Comparison of ENCODE assay signal across 8 mouse cellular contexts in the genomic region with DNA sequence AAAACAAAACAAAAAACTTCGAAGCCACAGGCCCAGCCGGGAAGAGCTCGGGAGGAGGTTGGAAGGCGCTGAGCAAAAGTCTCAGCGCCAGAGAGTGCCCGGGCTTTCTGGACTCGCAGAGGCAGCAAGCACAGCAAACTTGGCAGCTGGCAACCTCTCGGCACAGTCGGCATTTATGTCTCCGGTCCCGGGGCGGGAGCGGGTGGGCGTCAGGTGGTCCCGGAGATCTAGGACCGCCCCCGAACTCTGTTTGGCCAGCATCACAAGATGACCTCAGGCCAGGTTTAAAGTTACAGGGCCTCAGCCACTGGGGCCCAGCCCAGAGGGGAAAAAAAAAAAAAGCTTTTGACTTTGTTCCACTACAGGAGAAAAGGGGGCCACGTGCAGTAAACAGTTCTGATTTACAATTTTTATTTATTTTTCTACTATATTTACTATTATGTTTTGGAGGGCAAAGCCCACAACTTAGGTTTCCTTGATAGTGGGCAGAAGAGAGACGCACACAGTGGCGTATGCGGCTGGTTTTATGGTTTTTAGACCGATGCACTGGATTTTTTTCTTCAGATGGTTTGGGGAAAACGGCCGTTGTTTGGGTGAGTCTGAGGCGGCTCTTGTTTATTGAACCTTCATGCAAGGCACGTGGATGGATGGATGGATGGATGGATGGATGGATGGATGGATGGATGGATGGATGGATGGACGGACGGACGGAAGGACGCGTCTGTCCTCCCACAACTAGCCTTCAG. TPM values are rescaled to one million over a fixed set of nuclear protein-coding genes. Genes with fewer than 3 reads are reported as not detected.
A peak's percentile ranks its signal among the peaks of the same experiment; 100 is the strongest.
DNase-seq lines count a peak whose midpoint lies in the region; ATAC-seq lines count a peak whose summit lies in the region.

Pdpn (minus strand) TSS at position 240 of the 746 bp plus-strand sequence.

- ATAC-seq in hindbrain, embryonic 12.5 days (ENCODE audit: low FRiP score): peak; percentile 47

- peak within 1 kb of the TSS; percentile 57; the same call in 1 of the 2 replicates for H3K27ac ChIP-seq in hindbrain, embryonic 12.5 days

- peak within 1 kb of the TSS; percentile 62 for H3K4me2 ChIP-seq in hindbrain, embryonic 12.5 days (replicated peaks)

- H3K4me1 ChIP-seq in hindbrain, embryonic 12.5 days: peaks cover 54% of the 10 kb centered on the region

- no peak for DNase-seq in thymus, postnatal 0 days (ENCODE audit: low spot score)
- no peak for DNase-seq in thymus, postnatal 25 days
- peak; percentile 52 for DNase-seq in gastrocnemius, adult 18-20 months (ENCODE audit: low spot score)
- DNase-seq in left cerebral cortex, adult 8-10 months (ENCODE audit: low spot score in 2 of 2): peak in 1 of 2 experiments; percentile 31
- DNase-seq in lung, postnatal 25 days (ENCODE audit: low spot score): peak; percentile 45
- peak; percentile 37 for DNase-seq in right cerebral cortex, postnatal 14 days
- DNase-seq in spleen, postnatal 10 days (ENCODE audit: low spot score in 2 of 2): no peak

- no peaks in the 10 kb centered on the region for H3K27me3 ChIP-seq in hindbrain, embryonic 12.5 days

- H3K9ac ChIP-seq in hindbrain, embryonic 12.5 days: peak within 1 kb of the TSS; percentile 58

- under 1% methylated on average over 31 of the region's 31 CpGs for WGBS in hindbrain, embryonic 12.5 days

- no peaks in the 10 kb centered on the region for H3K36me3 ChIP-seq in hindbrain, embryonic 12.5 days

- H3K4me3 ChIP-seq in hindbrain, embryonic 12.5 days: peak within 1 kb of the TSS; percentile 46

- no peaks in the 10 kb centered on the region for H3K9me3 ChIP-seq in hindbrain, embryonic 12.5 days (replicated peaks)

RNA-seq across cellular contexts. Expression of gene Pdpn, which starts in this region (rescaled TPM):
- 20.0 and 20.2 TPM in 2 replicates for polyA plus RNA-seq in thymus, postnatal 0 days (2015; fragmentation: Nextera tagmentation; extraction: Ambion mirVana)
- total RNA-seq in gastrocnemius, adult 18-20 months (2021): 1 to 10 TPM; 4.7 to 5.2 TPM
- 83.2 and 89.1 TPM in 2 replicates for polyA plus RNA-seq in hindbrain, embryonic 12.5 days (2016; fragmentation: Nextera tagmentation; extraction: Ambion mirVana)
- 10 to 100 TPM; 15.2 to 25.6 (median 19.6) TPM for total RNA-seq in left cerebral cortex, adult 8-10 months (2022)

Comparison
In these comparisons a context has a peak if more than half of its experiments do, and no peak if none do; other contexts are left out.
1. DNase-seq: peak in gastrocnemius, adult 18-20 months (single experiment), lung, postnatal 25 days (single experiment) and right cerebral cortex, postnatal 14 days (single experiment); none in thymus, postnatal 0 days (single experiment), thymus, postnatal 25 days (single experiment) and spleen, postnatal 10 days (0 of 2).